Mouse (Mus musculus): ENCODE measurements around the gene Dusp8. TPM values are rescaled to one million over a fixed set of nuclear protein-coding genes. Genes with fewer than 3 reads are reported as not detected.

Gene Dusp8
- polyA plus RNA-seq, 1 experiment from 2014 or later = 2.7 TPM

DNA sequence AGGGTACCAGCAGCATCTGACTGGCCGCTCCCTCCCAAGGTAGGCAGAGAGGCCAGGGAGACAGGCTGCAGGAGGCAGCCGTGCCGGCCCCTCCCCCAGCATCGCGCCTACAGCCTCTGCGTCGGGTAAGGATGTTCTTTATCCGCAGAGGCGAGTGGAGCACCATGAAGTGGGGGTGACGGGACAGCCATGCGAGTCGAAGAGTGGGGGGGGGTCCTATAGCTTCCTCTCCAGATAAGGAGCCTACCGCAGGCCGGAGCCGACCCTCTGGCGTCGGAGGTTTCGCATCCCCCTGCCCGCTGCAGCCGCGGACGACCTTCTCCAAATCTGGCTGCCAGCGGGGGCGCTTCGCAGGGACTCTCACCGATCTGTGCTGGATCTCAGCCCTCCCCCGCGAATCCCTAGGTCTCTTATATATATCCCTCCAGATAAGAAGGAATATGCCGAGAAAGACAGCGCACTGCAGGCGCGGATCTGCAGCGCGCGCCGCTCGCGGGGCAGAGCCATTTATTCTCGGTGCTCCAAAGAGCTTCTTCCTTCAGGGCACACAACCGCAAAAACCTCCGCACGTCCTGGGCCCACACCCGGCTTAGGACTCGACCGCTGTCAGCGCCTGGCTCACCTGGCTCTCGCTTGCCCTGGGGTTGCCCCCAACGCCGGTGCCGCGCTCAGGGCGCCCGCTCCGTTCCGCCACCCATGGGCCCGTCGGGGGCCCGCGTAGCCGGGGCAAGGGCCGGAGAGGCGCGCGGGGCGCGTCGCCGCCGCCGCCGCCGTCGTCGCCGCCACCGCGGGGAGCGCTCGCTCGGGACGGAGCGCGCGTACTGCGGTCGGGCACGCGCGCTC is 1.1 kb downstream of the Dusp8 start:
- peaks cover 19% of the 10 kb centered on the region for H3K4me1 ChIP-seq
- peak overlapping the region; percentile 98 for H3K4me2 ChIP-seq
- peak overlapping the region; percentile 68 for H3K4me3 ChIP-seq
- peak; percentile 58; the same call in 1 of the 2 replicates for ATAC-seq (ENCODE audit: borderline replicate concordance, extremely low read depth, low FRiP score, low TSS enrichment)
- 1% methylated on average over 74 of the region's 89 CpGs for WGBS
- H3K9ac ChIP-seq = peak overlapping the region; percentile 63
- 0 out of 2 replicates have a peak overlapping the region, but pooled peaks have one; percentile 19 for H3K27ac ChIP-seq
- no peaks in the 10 kb centered on the region for H3K36me3 ChIP-seq
- H3K27me3 ChIP-seq = peaks cover 68% of the 10 kb centered on the region
- H3K9me3 ChIP-seq = no peaks in the 10 kb centered on the region

- Histone ChIP-seq H3K4me2 (peak overlapping the region; percentile 98), H3K36me3 (no peaks in the 10 kb centered on the region), H3K27ac (no peak overlapping the region), H3K9ac (no peak overlapping the region), H3K4me3 (peak overlapping the region; percentile 68), H3K9me3 (no peaks in the 10 kb centered on the region), H3K27me3 (peaks cover 72% of the 10 kb centered on the region), H3K4me1 (peaks cover 26% of the 10 kb centered on the region)
- 24% methylated on average over 6 of the region's 6 CpGs for WGBS
- no peak for ATAC-seq (ENCODE audit: borderline replicate concordance, extremely low read depth, low FRiP score, low TSS enrichment)
These were observed 1.9 kb downstream of the Dusp8 start for GRCm38 (mm10) chr7:142093696-142094240.

- Histone ChIP-seq H3K9me3 (no peaks in the 10 kb centered on the region), H3K9ac (no peak overlapping the region), H3K4me2 (no peak overlapping the region), H3K27me3 (peaks cover 74% of the 10 kb centered on the region), H3K4me3 (no peak overlapping the region), H3K36me3 (no peaks in the 10 kb centered on the region), H3K4me1 (peaks cover 29% of the 10 kb centered on the region), H3K27ac (no peak overlapping the region)
- ATAC-seq (ENCODE audit: borderline replicate concordance, extremely low read depth, low FRiP score, low TSS enrichment) = no peak
- 37% methylated on average over 1 of the region's 1 CpGs for WGBS
These were observed 2.7 kb downstream of the Dusp8 start for GRCm38 (mm10) chr7:142092991-142093390.

DNA sequence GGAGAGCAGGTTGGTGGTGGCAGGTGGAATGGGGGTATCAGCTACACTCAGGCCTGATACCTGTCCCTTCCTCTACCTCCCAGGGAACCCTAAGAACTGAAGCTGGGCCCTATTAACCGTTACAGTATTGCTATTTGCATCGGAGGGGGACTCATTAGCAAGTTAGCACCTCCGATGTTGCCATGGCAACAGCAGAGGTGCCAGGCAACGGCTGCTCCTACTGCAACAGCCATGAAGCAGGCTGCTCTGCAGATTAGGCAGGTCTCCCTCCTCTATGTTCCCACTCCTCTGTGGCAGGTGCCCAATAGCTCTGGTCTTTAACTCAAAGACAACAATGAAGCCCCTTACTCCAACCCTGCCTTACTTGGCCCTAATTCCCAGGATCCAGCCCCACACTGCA is 3.8 kb downstream of the Dusp8 start:
- H3K27me3 ChIP-seq = peaks cover 63% of the 10 kb centered on the region
- no peak overlapping the region for H3K4me3 ChIP-seq
- no peaks in the 10 kb centered on the region for H3K36me3 ChIP-seq
- 9% methylated on average over 4 of the region's 4 CpGs for WGBS
- no peak overlapping the region for H3K27ac ChIP-seq
- peaks cover 29% of the 10 kb centered on the region for H3K4me1 ChIP-seq
- no peak overlapping the region for H3K9ac ChIP-seq
- no peak for ATAC-seq (ENCODE audit: borderline replicate concordance, extremely low read depth, low FRiP score, low TSS enrichment)
- no peak overlapping the region for H3K4me2 ChIP-seq
- H3K9me3 ChIP-seq = no peaks in the 10 kb centered on the region

DNA sequence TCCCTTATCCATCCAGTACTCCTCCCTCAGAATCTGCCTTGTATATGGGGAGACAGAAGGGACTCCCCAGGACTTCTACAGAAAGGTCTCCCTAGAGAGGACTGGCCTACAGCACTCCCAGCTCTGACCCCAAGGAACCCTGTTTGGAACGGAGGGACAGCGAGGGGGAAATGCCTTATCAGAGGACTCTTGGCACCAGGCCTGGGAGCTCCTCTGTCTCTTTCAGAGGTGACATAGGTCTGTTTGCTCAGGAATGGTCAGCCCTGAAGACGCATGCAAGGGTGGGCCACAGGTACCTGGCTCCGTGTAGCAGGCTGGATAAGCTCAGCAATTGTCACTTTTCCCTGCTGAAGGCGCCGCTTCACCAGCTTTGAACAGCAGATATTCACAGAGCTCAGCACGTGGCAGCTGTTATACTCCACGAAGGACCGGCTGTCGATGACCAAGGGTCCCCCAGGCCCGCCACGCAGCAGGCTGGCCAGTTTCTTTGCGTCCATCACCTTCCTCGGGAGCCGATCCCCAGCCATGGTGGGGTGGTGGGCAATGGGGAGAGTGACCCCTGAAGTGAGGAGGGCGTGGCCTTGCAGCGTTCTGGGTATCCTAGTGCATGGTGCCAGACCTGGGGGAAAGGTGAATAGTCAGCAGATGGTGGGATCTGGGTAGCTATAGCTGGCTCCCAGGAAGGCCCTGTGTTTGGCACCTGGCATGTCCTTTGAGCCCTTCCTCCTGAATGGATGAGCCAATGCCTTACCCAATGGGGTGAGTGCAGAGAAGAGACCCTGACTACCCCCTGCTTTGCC is 5.8 kb downstream of the Dusp8 start:
- H3K4me2 ChIP-seq = no peak overlapping the region
- no peaks in the 10 kb centered on the region for H3K9me3 ChIP-seq
- H3K27ac ChIP-seq = no peak overlapping the region
- WGBS = 40% methylated on average over 17 of the region's 17 CpGs
- H3K9ac ChIP-seq = no peak overlapping the region
- no peak for ATAC-seq (ENCODE audit: borderline replicate concordance, extremely low read depth, low FRiP score, low TSS enrichment)
- H3K27me3 ChIP-seq = peaks cover 43% of the 10 kb centered on the region
- no peaks in the 10 kb centered on the region for H3K36me3 ChIP-seq
- peaks cover 24% of the 10 kb centered on the region for H3K4me1 ChIP-seq
- H3K4me3 ChIP-seq = no peak overlapping the region

DNA sequence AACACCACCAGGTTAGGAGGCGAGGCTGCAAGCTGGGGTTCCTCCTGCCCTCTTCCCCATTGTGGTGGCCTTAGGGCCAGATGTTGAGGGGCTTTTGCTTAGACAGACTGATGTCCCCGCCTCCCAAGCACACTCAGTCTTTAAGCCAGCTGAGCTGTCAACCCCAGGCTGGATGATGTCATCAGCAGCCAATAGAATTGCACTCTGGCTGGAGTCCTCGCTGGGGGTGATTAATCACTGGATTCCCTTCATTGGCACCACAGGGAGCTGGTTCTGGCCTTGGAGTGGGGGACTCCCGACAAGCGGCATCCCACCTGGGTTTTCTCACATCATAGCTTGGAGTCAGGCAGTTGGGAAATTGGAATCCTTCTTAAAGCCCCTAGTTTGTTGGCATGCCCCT is 6.8 kb downstream of the Dusp8 start:
- no peak overlapping the region for H3K4me3 ChIP-seq
- no peak overlapping the region for H3K4me2 ChIP-seq
- H3K4me1 ChIP-seq = peaks cover 24% of the 10 kb centered on the region
- peaks cover 35% of the 10 kb centered on the region for H3K27me3 ChIP-seq
- H3K36me3 ChIP-seq = no peaks in the 10 kb centered on the region
- H3K9me3 ChIP-seq = no peaks in the 10 kb centered on the region
- peak; percentile 16; the same call in 1 of the 2 replicates for ATAC-seq (ENCODE audit: borderline replicate concordance, extremely low read depth, low FRiP score, low TSS enrichment)
- no peak overlapping the region for H3K27ac ChIP-seq
- WGBS = 12% methylated on average over 5 of the region's 5 CpGs
- no peak overlapping the region for H3K9ac ChIP-seq

DNA sequence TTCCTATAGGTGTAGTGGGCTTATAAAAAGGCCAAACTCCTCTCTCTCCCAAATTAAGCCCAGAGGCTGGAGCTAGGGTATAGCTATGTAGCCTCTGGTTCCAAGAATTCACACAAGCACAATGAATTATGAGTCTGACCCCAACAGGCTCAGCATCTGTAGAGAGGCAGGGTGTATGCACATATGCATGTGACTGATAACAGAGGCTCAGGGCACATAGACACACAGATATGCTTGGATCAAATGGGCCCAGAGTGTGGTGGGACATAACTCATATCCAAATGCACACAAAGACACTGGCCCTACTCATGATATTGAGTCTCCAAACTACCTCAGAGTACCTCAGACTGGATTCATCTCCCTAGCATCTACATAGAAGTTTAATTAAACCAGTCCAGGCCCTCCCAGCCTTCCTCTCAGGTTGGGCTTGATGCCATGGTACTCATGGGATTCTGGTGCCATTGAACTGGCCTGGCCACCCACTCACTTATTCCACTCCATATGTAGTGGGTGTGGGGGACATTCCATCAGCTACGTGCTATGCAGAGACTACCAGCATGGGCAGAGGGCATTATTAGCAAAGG is 8.5 kb downstream of the Dusp8 start:
- no peak overlapping the region for H3K27ac ChIP-seq
- peaks cover 29% of the 10 kb centered on the region for H3K4me1 ChIP-seq
- H3K9ac ChIP-seq = no peak overlapping the region
- 90% methylated on average over 1 of the region's 1 CpGs for WGBS
- no peaks in the 10 kb centered on the region for H3K36me3 ChIP-seq
- ATAC-seq (ENCODE audit: borderline replicate concordance, extremely low read depth, low FRiP score, low TSS enrichment) = no peak
- H3K4me3 ChIP-seq = no peak overlapping the region
- no peaks in the 10 kb centered on the region for H3K9me3 ChIP-seq
- H3K4me2 ChIP-seq = no peak overlapping the region
- H3K27me3 ChIP-seq = peaks cover 35% of the 10 kb centered on the region

DNA sequence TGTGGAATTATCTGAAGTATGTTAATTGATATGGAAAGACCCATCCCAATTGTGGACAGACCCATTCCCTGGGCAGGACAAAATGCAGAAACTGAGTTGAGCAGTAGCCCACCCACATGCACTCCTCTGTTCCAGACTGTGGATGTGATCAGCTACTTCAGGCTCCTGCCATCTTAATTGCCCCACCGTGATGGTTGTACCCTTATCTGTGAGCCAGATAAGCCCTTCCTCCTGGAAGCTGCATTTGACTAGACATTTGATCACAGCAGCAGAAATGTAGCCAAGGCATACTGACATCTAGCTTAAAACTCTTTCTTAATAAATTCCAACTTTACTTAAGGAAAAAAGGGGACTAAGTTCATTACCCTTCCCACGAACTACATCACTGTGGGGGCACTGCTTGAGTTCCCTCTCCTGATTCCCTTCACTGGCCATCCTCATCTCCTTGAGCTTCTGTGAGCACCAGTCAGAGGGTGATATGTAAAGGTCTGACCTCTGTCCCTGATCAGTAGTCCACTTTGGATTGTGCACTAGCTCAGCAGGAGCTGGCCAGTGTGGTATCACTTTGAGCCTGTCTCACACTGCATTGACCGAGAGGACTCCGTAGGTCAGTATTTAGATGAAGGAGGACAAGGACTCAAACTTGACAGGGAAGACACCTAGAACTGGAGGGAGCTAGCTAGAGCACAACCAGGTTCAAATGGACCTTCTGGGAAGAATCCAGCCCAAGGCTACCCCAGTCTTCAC is 9.3 kb downstream of the Dusp8 start:
- no peaks in the 10 kb centered on the region for H3K9me3 ChIP-seq
- H3K27ac ChIP-seq = no peak overlapping the region
- no peak overlapping the region for H3K4me2 ChIP-seq
- H3K4me1 ChIP-seq = peaks cover 34% of the 10 kb centered on the region
- ATAC-seq (ENCODE audit: borderline replicate concordance, extremely low read depth, low FRiP score, low TSS enrichment) = no peak
- no peak overlapping the region for H3K9ac ChIP-seq
- 64% methylated on average over 4 of the region's 4 CpGs for WGBS
- H3K36me3 ChIP-seq = no peaks in the 10 kb centered on the region
- peaks cover 41% of the 10 kb centered on the region for H3K27me3 ChIP-seq
- H3K4me3 ChIP-seq = no peak overlapping the region

DNA sequence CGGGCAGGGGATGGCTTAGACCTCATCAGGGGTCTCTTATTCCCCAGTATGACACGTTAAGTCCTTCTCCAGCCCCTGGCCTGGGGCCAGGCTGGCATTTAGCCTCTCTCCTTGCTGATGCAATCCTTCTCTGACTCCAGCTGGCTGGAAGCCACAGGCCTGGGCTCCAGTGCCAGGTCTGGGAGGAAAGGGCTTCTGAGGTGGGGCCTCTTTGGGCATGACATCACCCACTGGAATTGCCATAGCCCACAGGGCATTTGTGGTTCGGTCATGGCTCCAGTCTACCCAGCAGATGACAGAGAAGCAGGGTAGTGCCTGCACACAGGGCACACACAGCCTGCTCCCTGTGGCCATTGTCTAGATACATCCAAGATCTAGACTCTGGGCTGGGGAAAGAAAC is 10.8 kb downstream of the Dusp8 start:
- H3K36me3 ChIP-seq = no peaks in the 10 kb centered on the region
- peaks cover 51% of the 10 kb centered on the region for H3K27me3 ChIP-seq
- peaks cover 34% of the 10 kb centered on the region for H3K4me1 ChIP-seq
- WGBS = 44% methylated on average over 3 of the region's 3 CpGs
- H3K9ac ChIP-seq = no peak overlapping the region
- H3K9me3 ChIP-seq = no peaks in the 10 kb centered on the region
- H3K4me2 ChIP-seq = no peak overlapping the region
- no peak for ATAC-seq (ENCODE audit: borderline replicate concordance, extremely low read depth, low FRiP score, low TSS enrichment)
- peak overlapping the region; percentile 24; the same call in 1 of the 2 replicates for H3K27ac ChIP-seq
- H3K4me3 ChIP-seq = no peak overlapping the region

GRCm38 (mm10) chr7:142084395-142084794 is 11.2 kb downstream of the Dusp8 start:
- no peaks in the 10 kb centered on the region for H3K9me3 ChIP-seq
- peaks cover 50% of the 10 kb centered on the region for H3K27me3 ChIP-seq
- no peaks in the 10 kb centered on the region for H3K36me3 ChIP-seq
- H3K4me1 ChIP-seq = peaks cover 32% of the 10 kb centered on the region
- H3K27ac ChIP-seq = peak overlapping the region; percentile 24; the same call in 1 of the 2 replicates
- no peak overlapping the region for H3K4me3 ChIP-seq
- H3K9ac ChIP-seq = no peak overlapping the region
- peak; percentile 15; the same call in 1 of the 2 replicates for ATAC-seq (ENCODE audit: borderline replicate concordance, extremely low read depth, low FRiP score, low TSS enrichment)
- WGBS = 21% methylated on average over 5 of the region's 5 CpGs
- no peak overlapping the region for H3K4me2 ChIP-seq
